Mouse (Mus musculus): Measurements from ENCODE around the gene Irf2bp2.
"Not testable (repeated sequence)": the region's sequence is repeated elsewhere in the genome, so short reads cannot be mapped to it uniquely, and the experiment has no call there.

- not testable (repeated sequence) for TF ChIP-seq CTCF, POLR2A (IDR thresholded peaks at IDR 0.05; ENCODE audit: insufficient read depth, low read depth, low read length)
These were observed 6.6 kb upstream of the Irf2bp2 start for GRCm38 (mm10) chr8:126600388-126600787.

Measured in olfactory bulb, adult 2 months (tissue).